Mouse (Mus musculus) heart, embryonic 14.5 days (tissue): Measurements from ENCODE around the gene Chga. TPM values are rescaled to one million over a fixed set of nuclear protein-coding genes. Genes with fewer than 3 reads are reported as not detected.

Source experiments
- ATAC-seq: fragments of 200-750 bp; cut with Nextera tagmentation; 2 replicates; pipeline ENCODE4 v1.8.0; 2017; ENCODE audit warnings: low read depth, moderate TSS enrichment; ENCODE audit not compliant: insufficient number of reproducible peaks, insufficient read depth, low FRiP score
- H3K27ac ChIP-seq, 2 experiments: fragments of 200-500 bp in 1 of 2; fragments of 300-500 bp in 1 of 2; sonication (generic) in 1 of 2; replicated peaks in 1 of 2; 2 replicates each; pipeline ENCODE4 v1.5.1; 2012 to 2014; ENCODE audit warnings: low read depth in 2 of 2, low read length in 2 of 2, control low read depth in 1 of 2, mild to moderate bottlenecking in 1 of 2, mixed read lengths in 1 of 2; ENCODE audit not compliant: control insufficient read depth in 1 of 2, insufficient read depth in 1 of 2
- H3K27me3 ChIP-seq: fragments of 300-500 bp; sonication (generic); 2 replicates; pipeline ENCODE4 v1.6.1; 2014; ENCODE audit warnings: mild to moderate bottlenecking, low read length, control low read depth; ENCODE audit not compliant: control insufficient read depth, insufficient read depth
- H3K36me3 ChIP-seq: fragments of 300-500 bp; sonication (generic); 2 replicates; pipeline ENCODE4 v1.6.1; 2014; ENCODE audit warnings: mild to moderate bottlenecking, control low read depth, low read length, mixed read lengths; ENCODE audit not compliant: control insufficient read depth, insufficient read depth
- H3K4me1 ChIP-seq, 2 experiments: fragments of 200-500 bp in 1 of 2; fragments of 300-500 bp in 1 of 2; sonication (generic) in 1 of 2; 2 replicates each; pipeline ENCODE4 v1.6.1; 2012 to 2014; ENCODE audit warnings: low read length in 2 of 2, control low read depth in 1 of 2, mixed read lengths in 1 of 2; ENCODE audit not compliant: control insufficient read depth in 2 of 2, insufficient read depth in 2 of 2
- H3K4me2 ChIP-seq: fragments of 300-500 bp; sonication (generic); 2 replicates; pipeline ENCODE4 v1.6.1; 2014; ENCODE audit warnings: mild to moderate bottlenecking, low read length
- H3K4me3 ChIP-seq, 2 experiments: fragments of 200-500 bp in 1 of 2; fragments of 300-500 bp in 1 of 2; sonication (generic) in 1 of 2; 2 replicates each; pipeline ENCODE4 v1.5.1; 2012 to 2014; ENCODE audit warnings: low read length in 2 of 2, mild to moderate bottlenecking in 2 of 2, control low read depth in 1 of 2, low read depth in 1 of 2, moderate library complexity in 1 of 2; ENCODE audit not compliant: control insufficient read depth in 1 of 2, insufficient read depth in 1 of 2
- H3K9ac ChIP-seq: fragments of 300-500 bp; sonication (generic); 2 replicates; pipeline ENCODE4 v1.6.1; 2014; ENCODE audit warnings: mild to moderate bottlenecking, low read length
- H3K9me3 ChIP-seq: fragments of 300-500 bp; sonication (generic); 2 replicates; pipeline ENCODE4 v1.6.1; 2016; ENCODE audit warnings: low read length, control low read depth; ENCODE audit not compliant: control insufficient read depth
- WGBS: fragments of 180-500 bp; shearing (Covaris S2); extraction: QIAGEN DNeasy Blood & Tissue Kit; methylation state at CpG from one replicate; pipeline ENCODE4 v1.1.7; 2014; 5-methylcytosine and 5-hydroxymethylcytosine counted together
- polyA plus RNA-seq: library from polyadenylated mRNA; unstranded; fragments of >200 nt; fragmentation: Nextera tagmentation; extraction: Ambion mirVana; gene quantifications from 2 replicates; pipeline ENCODE4 v1.2.1, GENCODE M21; 2014

The Chga gene
- polyA plus RNA-seq, 1 experiment from 2014 or later, result 0.34 TPM

- 78% methylated on average over 5 of the region's 5 CpGs for WGBS
- no peak overlapping the region for H3K4me2 ChIP-seq
- H3K4me3 ChIP-seq, result no peak overlapping the region
- no peaks in the 10 kb centered on the region for H3K27me3 ChIP-seq
- no peaks in the 10 kb centered on the region for H3K9me3 ChIP-seq
- no peaks in the 10 kb centered on the region for H3K36me3 ChIP-seq
- no peak for ATAC-seq
- H3K4me1 ChIP-seq, result peaks cover 0 to 5% of the 10 kb centered on the region in 2 experiments; a peak in 2 of 4 replicates
- H3K9ac ChIP-seq, result no peak overlapping the region
- no peak overlapping the region for H3K27ac ChIP-seq
Observed at GRCm38 (mm10) chr12:102575541-102576329, 21.0 kb downstream of the Chga start.

DNA sequence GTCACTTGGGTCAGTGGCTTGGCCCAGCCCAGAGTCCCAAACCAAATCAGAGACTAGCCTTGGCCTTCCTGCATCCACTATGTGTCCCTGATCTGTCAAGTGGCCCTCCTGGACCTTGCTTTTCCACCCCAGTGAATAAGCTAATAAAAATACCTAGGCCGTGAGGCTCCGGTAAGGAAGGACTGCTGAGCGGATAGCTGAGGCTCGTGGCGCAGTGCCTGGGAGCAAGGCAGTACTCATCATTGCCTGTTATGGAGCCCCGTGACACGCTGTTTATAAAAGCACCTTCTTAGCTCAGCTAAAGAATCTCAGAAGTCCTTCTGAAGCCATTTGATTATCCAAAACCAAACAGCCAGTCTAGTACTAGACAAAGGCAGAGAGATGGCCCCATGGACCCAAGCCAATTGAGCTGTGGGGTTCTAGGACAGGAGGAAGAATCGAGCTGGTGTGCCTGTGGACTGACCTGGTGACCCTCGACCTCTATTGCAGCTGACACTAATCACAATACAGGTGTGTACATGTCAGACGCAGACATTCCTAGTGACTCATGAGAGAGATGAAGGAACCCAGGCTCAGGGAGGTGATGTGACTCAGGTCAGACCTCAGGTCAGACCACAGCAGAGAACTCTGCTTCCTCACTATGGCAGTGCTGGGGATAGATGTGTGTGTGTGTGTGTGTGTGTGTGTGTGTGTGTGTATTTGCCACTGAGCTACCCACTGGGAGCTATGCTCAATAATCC is 22.1 kb downstream of the Chga start:
- ATAC-seq, result no peak
- no peak overlapping the region for H3K4me2 ChIP-seq
- no peaks in the 10 kb centered on the region for H3K27me3 ChIP-seq
- 82% methylated on average over 10 of the region's 10 CpGs for WGBS
- no peak overlapping the region for H3K27ac ChIP-seq
- H3K4me1 ChIP-seq, result peaks cover 4 to 8% of the 10 kb centered on the region in 2 experiments; a peak in 2 of 4 replicates
- no peak overlapping the region for H3K9ac ChIP-seq
- H3K36me3 ChIP-seq, result no peaks in the 10 kb centered on the region
- no peak overlapping the region for H3K4me3 ChIP-seq
- no peaks in the 10 kb centered on the region for H3K9me3 ChIP-seq

GRCm38 (mm10) chr12:102579041-102579440 is 24.3 kb downstream of the Chga start:
- no peak overlapping the region for H3K27ac ChIP-seq
- H3K4me3 ChIP-seq, result no peak overlapping the region
- no peak for ATAC-seq
- WGBS, result 47% methylated on average over 6 of the region's 6 CpGs
- H3K9ac ChIP-seq, result no peak overlapping the region
- no peaks in the 10 kb centered on the region for H3K9me3 ChIP-seq
- no peak overlapping the region for H3K4me2 ChIP-seq
- peaks cover 3 to 4% of the 10 kb centered on the region in 2 experiments; a peak in 2 of 4 replicates for H3K4me1 ChIP-seq
- no peaks in the 10 kb centered on the region for H3K36me3 ChIP-seq
- no peaks in the 10 kb centered on the region for H3K27me3 ChIP-seq

DNA sequence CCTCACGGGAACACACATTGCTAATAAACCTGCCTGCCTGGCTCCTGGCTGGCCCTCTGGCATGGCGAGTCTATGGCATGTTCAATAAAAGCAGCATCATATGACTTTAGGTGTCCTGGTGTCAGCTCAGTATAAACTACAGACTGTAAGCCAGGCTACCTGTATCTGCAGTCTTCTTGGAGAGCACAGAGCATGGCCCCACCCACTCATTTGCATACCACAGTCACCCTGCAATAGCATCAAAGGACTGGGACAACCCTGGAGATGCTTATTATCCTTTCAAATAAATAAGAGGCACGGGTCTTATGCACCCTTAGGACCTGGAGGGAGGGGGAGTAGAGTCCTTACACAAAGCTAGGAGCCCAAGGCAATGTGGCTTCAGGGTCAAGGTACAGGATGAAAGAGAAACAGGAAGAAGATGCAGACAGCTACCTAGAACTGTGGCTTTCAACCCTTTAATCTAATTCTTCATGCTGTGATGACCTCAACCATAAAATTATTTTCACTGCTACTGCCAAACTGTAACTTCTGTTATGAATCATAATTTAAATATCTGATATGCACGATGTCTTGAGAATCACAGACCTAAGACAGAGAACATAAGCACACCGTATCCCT is 26.9 kb downstream of the Chga start:
- Histone ChIP-seq H3K9ac (no peak overlapping the region), H3K27me3 (no peaks in the 10 kb centered on the region), H3K36me3 (no peaks in the 10 kb centered on the region), H3K4me2 (no peak overlapping the region), H3K27ac (no peak overlapping the region), H3K4me3 (no peak overlapping the region), H3K4me1 (peaks cover 8 to 10% of the 10 kb centered on the region in 2 experiments), H3K9me3 (no peaks in the 10 kb centered on the region)
- no peak for ATAC-seq
- WGBS, result 76% methylated on average over 5 of the region's 5 CpGs

DNA sequence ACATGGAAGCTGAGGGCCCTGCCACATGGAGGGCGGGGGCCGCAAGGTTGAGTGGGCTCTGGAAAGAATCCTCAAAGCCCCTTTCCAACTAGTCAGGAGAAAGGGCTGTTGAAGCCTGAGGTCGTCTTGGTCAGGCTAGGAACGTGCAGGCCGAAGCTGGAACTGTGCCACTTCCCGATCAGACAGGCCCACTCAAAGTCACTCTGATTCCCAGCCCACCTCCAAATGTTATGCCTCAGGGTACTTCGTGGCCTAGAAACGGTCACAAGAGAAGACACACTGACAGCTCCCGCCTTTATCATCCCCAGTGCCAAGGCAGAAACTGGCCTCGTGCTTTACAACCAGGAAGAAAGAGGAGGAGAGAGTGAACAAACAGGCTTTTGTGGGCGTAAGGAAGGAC is 27.7 kb downstream of the Chga start:
- Histone ChIP-seq H3K4me2 (no peak overlapping the region), H3K9me3 (no peaks in the 10 kb centered on the region), H3K4me3 (no peak overlapping the region), H3K27ac (no peak overlapping the region), H3K9ac (no peak overlapping the region), H3K27me3 (no peaks in the 10 kb centered on the region), H3K4me1 (peaks cover 8 to 11% of the 10 kb centered on the region in 2 experiments), H3K36me3 (no peaks in the 10 kb centered on the region)
- WGBS, result 74% methylated on average over 11 of the region's 11 CpGs
- no peak for ATAC-seq

- Histone ChIP-seq H3K4me3 (no peak overlapping the region), H3K4me2 (no peak overlapping the region), H3K27me3 (no peaks in the 10 kb centered on the region), H3K27ac (no peak overlapping the region), H3K4me1 (peaks cover 8 to 11% of the 10 kb centered on the region in 2 experiments), H3K9me3 (no peaks in the 10 kb centered on the region), H3K9ac (no peak overlapping the region), H3K36me3 (no peaks in the 10 kb centered on the region)
- no peak for ATAC-seq
- 40% methylated on average over 3 of the region's 3 CpGs for WGBS
Observed at GRCm38 (mm10) chr12:102585390-102585789, 30.6 kb downstream of the Chga start.

- ATAC-seq, result no peak
- Histone ChIP-seq H3K36me3 (no peaks in the 10 kb centered on the region), H3K27ac (no peak overlapping the region), H3K27me3 (no peaks in the 10 kb centered on the region), H3K9ac (no peak overlapping the region), H3K4me2 (no peak overlapping the region), H3K4me3 (no peak overlapping the region), H3K9me3 (no peaks in the 10 kb centered on the region), H3K4me1 (peaks cover 5 to 8% of the 10 kb centered on the region in 2 experiments)
- WGBS, result 68% methylated on average over 9 of the region's 9 CpGs
Observed at GRCm38 (mm10) chr12:102586286-102586881, 31.6 kb downstream of the Chga start.
